Mouse (Mus musculus): ENCODE data around the gene Wdr41. TPM values are rescaled to one million over a fixed set of nuclear protein-coding genes. Genes with fewer than 3 reads are reported as not detected.

The Wdr41 gene
- total and polyA plus RNA-seq, 3 experiments = 5.0 to 12.7 (median 10.7) TPM

GRCm38 (mm10) chr13:94955941-94956340 lies 20.2 kb upstream of the Wdr41 start:
- H3K36me3 ChIP-seq (replicated peaks in 1 of 2; ENCODE audit: control insufficient read depth in 1 of 2, insufficient read depth in 1 of 2, low read length in 1 of 2) = no peaks in the 10 kb centered on the region
- DNase-seq (ENCODE audit: extremely low read depth) = no peak
- H3K79me2 ChIP-seq (replicated peaks; ENCODE audit: control insufficient read depth, extremely low read depth, insufficient read depth, poor library complexity, severe bottlenecking) = no peaks in the 10 kb centered on the region
- H3K4me3 ChIP-seq (replicated peaks in 1 of 3; ENCODE audit: low read depth in 2 of 3, low read length in 2 of 3, poor library complexity in 1 of 3) = no peak overlapping the region
- H3K27me3 ChIP-seq (replicated peaks) = no peaks in the 10 kb centered on the region
- peaks cover 0 to 3% of the 10 kb centered on the region in 2 experiments; a peak in 1 of 4 replicates for H3K4me1 ChIP-seq (ENCODE audit: control insufficient read depth in 1 of 2, insufficient read depth in 2 of 2)
- H3K9me3 ChIP-seq (replicated peaks; ENCODE audit: low read length) = no peaks in the 10 kb centered on the region
- in situ Hi-C loops (cut with MboI; ENCODE audit: low pct_ligation_motif_present, low pct_unique_long_range_greater_than_20kb, low sequenced_read_pairs) (no loop called here), dilution Hi-C loops (cut with MboI; ENCODE audit: extremely low pct_ligation_motif_present, extremely low pct_unique_long_range_greater_than_20kb, low sequenced_read_pairs) (no loop called here)
- no peak overlapping the region for H3K9ac ChIP-seq (ENCODE audit: insufficient read depth, low read depth)
- no peak overlapping the region for H3K27ac ChIP-seq (ENCODE audit: insufficient read depth, low read depth)
- TF ChIP-seq CHD2 (IDR thresholded peaks at IDR 0.05; ENCODE audit: low read length) (no peak), ZMIZ1 (IDR thresholded peaks at IDR 0.05; ENCODE audit: low read depth, low read length) (no peak), UBTF (IDR thresholded peaks at IDR 0.05; ENCODE audit: low read depth, low read length) (no peak), RCOR1 (conservative IDR thresholded peaks at IDR 0.05; ENCODE audit: low read depth, low read length) (no peak), NELFE (IDR thresholded peaks at IDR 0.05; ENCODE audit: low read depth, low read length) (no peak), ZC3H11A (IDR thresholded peaks at IDR 0.05; ENCODE audit: low read depth, low read length) (no peak), ZKSCAN1 (IDR thresholded peaks at IDR 0.05; ENCODE audit: borderline replicate concordance, low read depth, low read length) (no peak), MAZ (IDR thresholded peaks at IDR 0.05; ENCODE audit: low read depth, low read length) (no peak), ETS1 (conservative IDR thresholded peaks at IDR 0.05; ENCODE audit: low read depth, low read length) (no peak), JUND (conservative IDR thresholded peaks at IDR 0.05; ENCODE audit: low read depth, low read length) (no peak), MAFK (IDR thresholded peaks at IDR 0.05; ENCODE audit: insufficient replicate concordance, low read length) (no peak), POLR2A (IDR thresholded peaks at IDR 0.05; ENCODE audit: low read depth, low read length) (no peak)
- H3K4me2 ChIP-seq (ENCODE audit: insufficient read depth, low read depth, poor library complexity, severe bottlenecking) = no peak overlapping the region

GRCm38 (mm10) chr13:94957965-94958364 lies 18.2 kb upstream of the Wdr41 start:
- Histone ChIP-seq H3K9ac (ENCODE audit: insufficient read depth, low read depth) (no peak overlapping the region), H3K4me3 (replicated peaks in 1 of 3; ENCODE audit: low read depth in 2 of 3, low read length in 2 of 3, poor library complexity in 1 of 3) (no peak overlapping the region), H3K27ac (ENCODE audit: insufficient read depth, low read depth) (no peak overlapping the region), H3K9me3 (replicated peaks; ENCODE audit: low read length) (no peaks in the 10 kb centered on the region), H3K27me3 (replicated peaks) (no peaks in the 10 kb centered on the region), H3K79me2 (replicated peaks; ENCODE audit: control insufficient read depth, extremely low read depth, insufficient read depth, poor library complexity, severe bottlenecking) (no peaks in the 10 kb centered on the region), H3K4me1 (ENCODE audit: control insufficient read depth in 1 of 2, insufficient read depth in 2 of 2) (peaks cover 0 to 3% of the 10 kb centered on the region in 2 experiments; a peak in 1 of 4 replicates), H3K4me2 (ENCODE audit: insufficient read depth, low read depth, poor library complexity, severe bottlenecking) (no peak overlapping the region), H3K36me3 (replicated peaks in 1 of 2; ENCODE audit: control insufficient read depth in 1 of 2, insufficient read depth in 1 of 2, low read length in 1 of 2) (no peaks in the 10 kb centered on the region)
- dilution Hi-C loops (cut with MboI; ENCODE audit: extremely low pct_ligation_motif_present, extremely low pct_unique_long_range_greater_than_20kb, low sequenced_read_pairs) = no loop called here
- TF ChIP-seq CTCF (conservative IDR thresholded peaks at IDR 0.05 in 1 of 2, IDR thresholded peaks at IDR 0.05 in 1 of 2; ENCODE audit: low read depth in 2 of 2, low read length in 2 of 2) (peak in 1 of 2 experiments; percentile 73; a peak in 2 of 4 replicates), UBTF (IDR thresholded peaks at IDR 0.05; ENCODE audit: low read depth, low read length) (no peak), PAX5 (IDR thresholded peaks at IDR 0.05; ENCODE audit: low read length) (no peak), JUN (IDR thresholded peaks at IDR 0.05; ENCODE audit: insufficient read depth, low read depth, low read length) (no peak), ZMIZ1 (IDR thresholded peaks at IDR 0.05; ENCODE audit: low read depth, low read length) (no peak), POLR2A (IDR thresholded peaks at IDR 0.05; ENCODE audit: low read depth, low read length) (no peak), RAD21 (IDR thresholded peaks at IDR 0.05; ENCODE audit: low read depth, low read length) (peak; percentile 69), ZNF384 (IDR thresholded peaks at IDR 0.05; ENCODE audit: low read depth, low read length) (no peak), ELF1 (IDR thresholded peaks at IDR 0.05; ENCODE audit: low read depth, low read length) (no peak), SMC3 (IDR thresholded peaks at IDR 0.05; ENCODE audit: low read depth, low read length) (peak; percentile 54), ZKSCAN1 (IDR thresholded peaks at IDR 0.05; ENCODE audit: borderline replicate concordance, low read depth, low read length) (no peak), SIN3A (IDR thresholded peaks at IDR 0.05; ENCODE audit: low read length) (no peak)
- peak; percentile 55 for DNase-seq (ENCODE audit: extremely low read depth)
- in situ Hi-C loops (cut with MboI; ENCODE audit: low pct_ligation_motif_present, low pct_unique_long_range_greater_than_20kb, low sequenced_read_pairs) = no loop called here

Measured in CH12.LX (cell line).